Mouse (Mus musculus): ENCODE results near the gene Exoc3l4. TPM values are rescaled to one million over a fixed set of nuclear protein-coding genes. Genes with fewer than 3 reads are reported as not detected.

Exoc3l4 gene
- polyA plus RNA-seq, 1 experiment = not detected

GRCm38 (mm10) chr12:111447898-111448760, 31.3 kb downstream of the Exoc3l4 start:
- Histone ChIP-seq H3K27ac (replicated peaks; ENCODE audit: low read depth, low read length) (no peak overlapping the region), H3K4me3 (ENCODE audit: insufficient read depth, low read depth, low read length) (no peak overlapping the region), H3K4me1 (ENCODE audit: control insufficient read depth, insufficient read depth, insufficient read length, low read length) (peaks cover 9% of the 10 kb centered on the region)

- Histone ChIP-seq H3K4me1 (ENCODE audit: control insufficient read depth, insufficient read depth, insufficient read length, low read length) (peaks cover 9% of the 10 kb centered on the region), H3K4me3 (ENCODE audit: insufficient read depth, low read depth, low read length) (no peak overlapping the region), H3K27ac (replicated peaks; ENCODE audit: low read depth, low read length) (no peak overlapping the region)
Measured at GRCm38 (mm10) chr12:111448931-111449705, 32.3 kb downstream of the Exoc3l4 start.

DNA sequence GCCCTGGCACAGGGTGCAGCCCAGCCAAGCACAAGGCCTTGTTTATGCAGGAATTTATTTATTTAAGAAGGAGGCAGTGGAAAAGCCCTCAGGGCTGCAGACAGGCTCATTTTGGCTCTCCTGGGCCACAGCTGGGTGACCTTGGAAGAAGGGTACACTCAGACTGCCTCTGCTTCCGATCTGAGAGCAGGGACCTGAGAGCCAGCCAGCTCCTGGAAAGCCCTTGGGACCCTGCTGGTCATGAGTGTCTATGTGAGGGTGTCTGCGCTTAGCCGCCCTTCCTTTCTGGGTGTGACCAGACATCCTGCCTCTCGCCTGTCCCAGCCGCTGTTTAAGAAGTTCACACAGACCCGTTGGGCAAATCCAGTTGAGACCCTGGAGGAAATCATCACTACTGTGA, 33.5 kb downstream of the Exoc3l4 start:
- H3K27ac ChIP-seq (replicated peaks; ENCODE audit: low read depth, low read length) = no peak overlapping the region
- no peak overlapping the region for H3K4me3 ChIP-seq (ENCODE audit: insufficient read depth, low read depth, low read length)
- peaks cover 11% of the 10 kb centered on the region for H3K4me1 ChIP-seq (ENCODE audit: control insufficient read depth, insufficient read depth, insufficient read length, low read length)

DNA sequence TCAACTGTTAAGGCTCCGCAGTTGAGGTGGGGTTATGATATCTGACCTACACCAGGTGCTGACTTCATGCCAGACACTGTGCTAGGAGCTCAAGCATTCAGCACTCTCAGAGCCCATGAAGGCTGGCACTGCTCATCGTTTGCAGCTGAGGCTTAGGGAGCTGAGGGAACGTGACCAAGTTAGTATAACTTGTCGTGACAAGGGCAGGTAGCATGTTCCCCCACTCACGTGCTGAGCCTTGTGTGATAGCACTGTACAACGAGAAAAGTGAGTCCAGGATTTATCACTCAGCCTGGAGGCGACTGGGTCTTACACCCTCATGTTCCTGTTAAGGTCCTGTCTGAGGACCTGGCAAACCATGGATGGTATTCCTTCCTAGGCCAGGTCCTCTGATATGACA, 34.7 kb downstream of the Exoc3l4 start:
- Histone ChIP-seq H3K4me3 (ENCODE audit: insufficient read depth, low read depth, low read length) (no peak overlapping the region), H3K27ac (replicated peaks; ENCODE audit: low read depth, low read length) (no peak overlapping the region), H3K4me1 (ENCODE audit: control insufficient read depth, insufficient read depth, insufficient read length, low read length) (peaks cover 19% of the 10 kb centered on the region)

DNA sequence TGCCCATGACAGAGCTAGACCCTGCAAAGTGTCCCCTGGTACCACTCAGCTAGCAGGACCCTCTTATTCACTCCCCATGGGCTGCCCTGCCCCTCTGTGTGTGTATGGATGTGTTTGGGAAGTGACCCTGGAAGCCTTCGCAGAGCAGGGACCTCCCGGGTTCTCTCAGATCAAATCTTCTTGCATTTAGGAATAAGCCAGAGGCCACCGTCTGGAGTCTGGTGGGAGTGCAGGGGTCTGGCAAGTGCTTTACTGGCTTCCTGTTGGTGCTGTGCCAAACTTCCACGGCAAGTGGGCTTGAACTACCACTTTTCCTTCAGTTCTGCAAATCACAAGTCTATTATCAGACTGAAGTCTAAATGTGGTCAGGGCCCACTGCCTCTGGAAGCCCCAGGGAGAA, 37.2 kb downstream of the Exoc3l4 start:
- Histone ChIP-seq H3K27ac (replicated peaks; ENCODE audit: low read depth, low read length) (no peak overlapping the region), H3K4me3 (ENCODE audit: insufficient read depth, low read depth, low read length) (no peak overlapping the region), H3K4me1 (ENCODE audit: control insufficient read depth, insufficient read depth, insufficient read length, low read length) (peaks cover 26% of the 10 kb centered on the region)

DNA sequence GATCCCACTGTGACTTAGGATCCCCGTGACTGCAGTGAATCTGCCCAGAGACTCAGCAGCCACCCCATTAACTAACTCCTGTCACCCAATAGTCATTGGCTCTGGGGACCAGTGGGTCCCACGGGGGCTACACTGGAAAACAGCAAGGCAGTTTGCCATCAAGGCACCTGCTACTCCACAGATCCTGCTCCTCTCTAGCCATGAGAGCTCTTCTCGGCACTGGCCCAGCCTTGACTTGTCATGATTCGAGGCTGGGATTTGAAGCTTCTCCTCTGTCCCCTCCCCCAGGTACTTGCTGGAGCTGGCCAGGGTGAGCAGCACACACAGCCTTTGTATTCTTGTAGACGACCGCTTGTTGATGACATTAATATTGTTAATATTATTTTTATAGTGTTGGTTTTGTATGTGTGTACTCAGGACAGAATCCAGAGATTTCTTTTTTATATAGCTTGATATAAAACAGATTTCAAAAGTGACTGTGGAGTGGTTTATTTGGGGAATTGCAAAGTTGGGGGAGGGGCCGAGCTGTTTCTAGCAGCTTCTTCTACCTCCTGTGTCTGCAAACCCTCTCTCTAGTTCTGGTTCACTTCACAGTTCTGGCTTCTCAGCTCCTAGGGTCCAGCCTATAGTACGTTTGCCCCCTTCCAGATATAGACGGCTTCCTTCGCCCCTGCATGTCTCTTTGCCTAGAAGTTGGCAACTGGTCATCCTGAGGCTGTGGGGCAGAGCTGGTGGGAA, 37.9 kb downstream of the Exoc3l4 start:
- H3K4me1 ChIP-seq (ENCODE audit: control insufficient read depth, insufficient read depth, insufficient read length, low read length) = peaks cover 24% of the 10 kb centered on the region
- H3K27ac ChIP-seq (replicated peaks; ENCODE audit: low read depth, low read length) = no peak overlapping the region
- H3K4me3 ChIP-seq (ENCODE audit: insufficient read depth, low read depth, low read length) = no peak overlapping the region

DNA sequence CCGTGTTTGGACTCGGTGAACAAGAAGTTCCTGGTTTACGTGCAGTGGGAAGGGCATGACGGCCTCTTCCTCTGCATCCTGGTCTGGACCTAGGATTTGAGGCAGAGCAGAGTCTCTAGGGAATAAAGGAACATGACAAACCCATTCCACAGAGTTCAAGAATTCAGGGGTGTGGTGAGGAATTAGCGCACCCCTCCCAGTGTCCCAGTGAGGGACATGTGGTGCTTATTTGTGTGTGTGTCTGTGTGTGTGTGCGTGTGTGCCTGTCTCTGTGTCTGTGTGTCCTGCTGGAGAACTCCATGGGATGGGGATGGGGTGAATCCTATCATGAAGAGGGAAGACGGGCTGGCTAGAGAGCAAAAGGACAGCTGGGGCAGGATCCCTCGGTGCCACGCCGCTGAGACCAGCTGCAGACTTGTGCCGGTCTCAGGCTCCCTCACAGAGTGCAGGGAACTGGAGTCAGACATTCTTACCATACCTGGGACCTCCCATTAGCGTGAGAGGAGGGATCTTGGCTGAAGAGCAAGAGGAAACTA, 38.6 kb downstream of the Exoc3l4 start:
- peaks cover 24% of the 10 kb centered on the region for H3K4me1 ChIP-seq (ENCODE audit: control insufficient read depth, insufficient read depth, insufficient read length, low read length)
- no peak overlapping the region for H3K27ac ChIP-seq (replicated peaks; ENCODE audit: low read depth, low read length)
- H3K4me3 ChIP-seq (ENCODE audit: insufficient read depth, low read depth, low read length) = no peak overlapping the region

GRCm38 (mm10) chr12:111455860-111456259, 39.0 kb downstream of the Exoc3l4 start:
- Histone ChIP-seq H3K4me3 (ENCODE audit: insufficient read depth, low read depth, low read length) (no peak overlapping the region), H3K4me1 (ENCODE audit: control insufficient read depth, insufficient read depth, insufficient read length, low read length) (peaks cover 29% of the 10 kb centered on the region), H3K27ac (replicated peaks; ENCODE audit: low read depth, low read length) (no peak overlapping the region)

DNA sequence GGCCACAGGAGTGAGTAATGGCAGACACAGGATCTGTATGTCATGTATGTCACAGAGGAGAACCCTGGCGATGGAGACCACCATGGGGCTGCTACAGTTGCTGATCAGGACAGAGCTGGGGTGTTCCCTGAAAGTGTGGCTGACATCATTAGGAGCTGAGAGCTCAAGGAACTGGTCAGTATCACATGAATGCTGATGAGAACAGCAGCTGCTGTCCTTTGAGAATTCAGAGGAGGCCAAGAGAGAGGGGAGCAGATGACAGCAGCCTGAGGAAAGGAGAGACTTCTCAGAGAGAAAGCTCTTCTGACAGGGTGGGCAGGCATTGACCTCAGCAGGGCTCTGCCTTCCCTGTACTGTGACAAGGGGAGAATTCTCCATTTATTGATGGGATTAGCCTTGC, 40.9 kb downstream of the Exoc3l4 start:
- H3K27ac ChIP-seq (replicated peaks; ENCODE audit: low read depth, low read length) = no peak overlapping the region
- H3K4me1 ChIP-seq (ENCODE audit: control insufficient read depth, insufficient read depth, insufficient read length, low read length) = peaks cover 35% of the 10 kb centered on the region
- H3K4me3 ChIP-seq (ENCODE audit: insufficient read depth, low read depth, low read length) = no peak overlapping the region

- H3K27ac ChIP-seq (replicated peaks; ENCODE audit: low read depth, low read length) = no peak overlapping the region
- H3K4me1 ChIP-seq (ENCODE audit: control insufficient read depth, insufficient read depth, insufficient read length, low read length) = peaks cover 19% of the 10 kb centered on the region
- H3K4me3 ChIP-seq (ENCODE audit: insufficient read depth, low read depth, low read length) = no peak overlapping the region
Measured at GRCm38 (mm10) chr12:111463570-111463969, 46.8 kb downstream of the Exoc3l4 start.

- Histone ChIP-seq H3K4me1 (ENCODE audit: control insufficient read depth, insufficient read depth, insufficient read length, low read length) (peaks cover 5% of the 10 kb centered on the region; the same call in 1 of the 2 replicates), H3K4me3 (ENCODE audit: insufficient read depth, low read depth, low read length) (no peak overlapping the region), H3K27ac (replicated peaks; ENCODE audit: low read depth, low read length) (no peak overlapping the region)
Measured at GRCm38 (mm10) chr12:111466369-111466768, 49.6 kb downstream of the Exoc3l4 start.

- H3K4me1 ChIP-seq (ENCODE audit: control insufficient read depth, insufficient read depth, insufficient read length, low read length) = no peaks in the 10 kb centered on the region
- H3K4me3 ChIP-seq (ENCODE audit: insufficient read depth, low read depth, low read length) = no peak overlapping the region
- no peak overlapping the region for H3K27ac ChIP-seq (replicated peaks; ENCODE audit: low read depth, low read length)
Measured at GRCm38 (mm10) chr12:111468206-111468605, 51.4 kb downstream of the Exoc3l4 start.

DNA sequence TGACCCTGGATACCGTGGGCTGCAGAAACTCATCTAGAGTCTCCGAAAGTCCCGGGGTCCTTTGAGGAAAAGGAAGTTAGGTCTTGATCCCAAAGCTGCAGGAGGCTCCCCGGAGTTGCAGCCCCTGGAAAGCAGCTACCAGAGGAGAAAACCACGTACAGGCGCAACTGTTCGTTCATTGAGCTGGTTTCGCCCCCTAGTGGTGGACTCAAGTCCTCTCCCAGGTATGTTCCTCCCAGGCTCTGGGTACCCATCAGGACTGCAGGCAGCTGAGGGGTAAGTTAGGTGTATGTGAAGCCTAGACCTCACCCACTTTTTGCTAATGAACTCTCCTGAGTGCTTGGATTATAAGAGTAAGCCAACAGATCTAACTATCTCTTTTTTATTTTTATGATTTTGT, 52.7 kb downstream of the Exoc3l4 start:
- no peaks in the 10 kb centered on the region for H3K4me1 ChIP-seq (ENCODE audit: control insufficient read depth, insufficient read depth, insufficient read length, low read length)
- no peak overlapping the region for H3K27ac ChIP-seq (replicated peaks; ENCODE audit: low read depth, low read length)

DNA sequence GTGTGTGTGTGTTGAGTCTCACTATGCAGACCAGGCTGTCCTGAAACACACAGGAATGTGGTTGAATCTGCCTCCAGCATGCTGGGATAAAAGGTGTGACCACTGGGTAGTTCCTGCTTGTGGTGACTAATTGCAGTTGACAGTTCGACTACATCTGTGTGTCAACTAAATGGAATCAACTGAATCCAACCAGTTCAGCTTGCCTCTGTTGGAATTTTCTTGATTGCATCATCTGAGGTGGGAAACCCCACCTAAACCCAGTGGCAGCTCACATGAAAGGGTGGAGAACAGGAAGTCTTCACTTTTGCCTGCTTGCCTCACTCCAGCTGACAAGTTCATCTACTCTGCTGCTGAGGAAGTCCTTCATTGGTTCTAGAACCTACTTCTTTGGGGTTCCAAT, 54.3 kb downstream of the Exoc3l4 start:
- Histone ChIP-seq H3K4me3 (ENCODE audit: insufficient read depth, low read depth, low read length) (no peak overlapping the region), H3K27ac (replicated peaks; ENCODE audit: low read depth, low read length) (no peak overlapping the region), H3K4me1 (ENCODE audit: control insufficient read depth, insufficient read depth, insufficient read length, low read length) (no peaks in the 10 kb centered on the region)

More for the DNA sequence above, 52.7 kb downstream of the Exoc3l4 start:
- H3K4me3 ChIP-seq (ENCODE audit: insufficient read depth, low read depth, low read length) = no peak overlapping the region

GRCm38 (mm10) chr12:111471721-111472120, 54.9 kb downstream of the Exoc3l4 start:
- Histone ChIP-seq H3K4me1 (ENCODE audit: control insufficient read depth, insufficient read depth, insufficient read length, low read length) (no peaks in the 10 kb centered on the region), H3K27ac (replicated peaks; ENCODE audit: low read depth, low read length) (no peak overlapping the region), H3K4me3 (ENCODE audit: insufficient read depth, low read depth, low read length) (no peak overlapping the region)

Measured in brown adipose tissue, adult 24 weeks (tissue).